9 mouse cellular contexts compared by ENCODE assay signal in the genomic region with DNA sequence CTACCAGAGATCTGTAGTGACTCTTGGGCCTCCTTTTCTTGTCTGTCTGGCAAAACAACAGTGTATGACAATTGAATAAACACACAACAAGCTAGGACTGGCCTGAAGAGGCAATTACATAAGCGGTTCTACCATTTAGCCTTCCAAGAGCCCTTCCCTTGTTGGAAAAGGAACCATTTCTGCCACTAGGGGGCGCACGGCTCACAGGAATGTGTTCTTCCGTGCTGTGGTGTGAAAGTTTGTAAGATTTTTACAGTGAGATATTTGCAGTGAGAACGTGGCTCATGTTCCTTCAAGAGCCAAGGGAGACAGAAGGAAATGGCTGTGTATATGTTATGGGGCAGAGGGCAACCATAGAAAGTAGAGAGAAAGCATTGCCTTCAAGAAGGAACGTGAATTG. TPM values are rescaled to one million over a fixed set of nuclear protein-coding genes. Genes with fewer than 3 reads are reported as not detected.
DNase-seq lines count a peak whose midpoint lies in the region; ATAC-seq and TF ChIP-seq lines count a peak whose summit lies in the region.
"Had no signal": no experiment of that assay in that cellular context is flagged by ENCODE, and none has a peak within 500 bp of the region (broad histone marks: within the 10 kb centered on the region; RNA-seq: fewer than 3 reads in every experiment).

No protein-coding gene starts in this region.

- no peaks in the 10 kb centered on the region for H3K9me3 ChIP-seq in liver, embryonic 11.5 days (ENCODE audit: control insufficient read depth, low read length)
- H3K9me3 ChIP-seq: heart, embryonic 13.5 days had no signal

- H3K4me1 ChIP-seq in liver, embryonic 11.5 days (replicated peaks; ENCODE audit: control insufficient read depth, insufficient read depth, low read length), result 0 out of 2 replicates have a peak, but pooled peaks cover 2% of the 10 kb centered on the region
- H3K4me1 ChIP-seq: heart, embryonic 13.5 days had no signal

- WGBS in liver, embryonic 11.5 days, result 14% methylated on average over 6 of the region's 6 CpGs

- H3K27ac ChIP-seq in liver, embryonic 11.5 days (ENCODE audit: low read depth, low read length), result no peak overlapping the region
- H3K27ac ChIP-seq: heart, embryonic 13.5 days had no signal

- in situ Hi-C loops in Patski (cut with MboI; ENCODE audit: low pct_unique_long_range_greater_than_20kb), result loop anchor here (5.0 kb wide), 1 partner anchor 166 kb away; no protein-coding TSS in a partner anchor

- POLR2A ChIA-PET in Patski (lab: Charles Lee), result no interaction called here

- no peak overlapping the region for H3K4me3 ChIP-seq in liver, embryonic 11.5 days (ENCODE audit: low read depth, low read length)
- H3K4me3 ChIP-seq: heart, embryonic 13.5 days had no signal

- DNase-seq in 3T3-L1 (ENCODE audit: low read depth, low spot score) (peak; percentile 87), Patski (ENCODE audit: low read depth, low spot score) (peak; percentile 6)
- DNase-seq in cerebellum, adult 9-11 months, result peak; percentile 87
- peak; percentile 87 for DNase-seq in gastrocnemius, postnatal 14 days
- DNase-seq in kidney, adult 9 months, result peak; percentile 95
- peak; percentile 87 for DNase-seq in liver, embryonic 11.5 days (ENCODE audit: low spot score)
- DNase-seq in retina, adult 2 months (ENCODE audit: low read depth, low spot score), result peak; percentile 67
- peak; percentile 87 to 99 for DNase-seq in thymus, postnatal 10 days (ENCODE audit: low spot score in 2 of 2)

- no peaks in the 10 kb centered on the region for H3K36me3 ChIP-seq in liver, embryonic 11.5 days (ENCODE audit: control insufficient read depth, insufficient read depth, low read length)
- H3K36me3 ChIP-seq: heart, embryonic 13.5 days had no signal

- ATAC-seq in Patski, result peak; percentile 78
- ATAC-seq in liver, embryonic 11.5 days (replicated peaks; ENCODE audit: low FRiP score), result no peak

- CTCF ChIA-PET in Patski (lab: Charles Lee), result no interaction called here

- intact Hi-C loops in gastrocnemius, postnatal 14 days (cut with DNase I; ENCODE audit: low total_unique reads), result loop anchor here (10.0 kb wide), 1 partner anchor 193 kb away; no protein-coding TSS in a partner anchor

- H3K9ac ChIP-seq in liver, embryonic 11.5 days (ENCODE audit: low read depth, low read length), result no peak overlapping the region
- H3K9ac ChIP-seq: heart, embryonic 13.5 days had no signal

- TF ChIP-seq CTCF in Patski (IDR thresholded peaks at IDR 0.05), result peak; percentile 86

- H3K4me2 ChIP-seq in liver, embryonic 11.5 days, result no peak overlapping the region
- H3K4me2 ChIP-seq: heart, embryonic 13.5 days had no signal

- H3K27me3 ChIP-seq in Patski, result peaks cover 18% of the 10 kb centered on the region
- H3K27me3 ChIP-seq in liver, embryonic 11.5 days (replicated peaks; ENCODE audit: control insufficient read depth, insufficient read depth, low read length), result no peaks in the 10 kb centered on the region; the same call in 1 of the 2 replicates

RNA-seq across cellular contexts. Expression of a gene that starts 17.7 kb away (rescaled TPM):
- polyA plus RNA-seq in Patski (2021), result not detected
- total RNA-seq in gastrocnemius, postnatal 14 days (2021), result not detected
- polyA plus RNA-seq in liver, embryonic 11.5 days (2014; fragmentation: Nextera tagmentation; extraction: Ambion mirVana), result 0.17 TPM in 1 of 2 replicates, not detected in the other

RNA-seq across cellular contexts. Expression of a gene that starts 39.8 kb away (rescaled TPM):
- polyA plus RNA-seq in Patski (2021), result not detected
- total RNA-seq in gastrocnemius, postnatal 14 days (2021), result under 1 TPM in 1 of 2 experiments, not detected in 1; 0.12 TPM
- polyA plus RNA-seq in liver, embryonic 11.5 days (2014; fragmentation: Nextera tagmentation; extraction: Ambion mirVana), result 0.15 TPM in 1 of 2 replicates, not detected in the other
- polyA plus RNA-seq: heart, embryonic 13.5 days had no signal

RNA-seq across cellular contexts. Expression of a gene that starts 47.4 kb away (rescaled TPM):
- not detected for polyA plus RNA-seq in Patski (2021)
- under 1 TPM; 0.64 TPM for total RNA-seq in gastrocnemius, postnatal 14 days (2021)
- polyA plus RNA-seq in liver, embryonic 11.5 days (2014; fragmentation: Nextera tagmentation; extraction: Ambion mirVana), result 5.4 and 6.6 TPM in 2 replicates

Comparison
In these comparisons a context has a peak if more than half of its experiments do, and no peak if none do; other contexts are left out.
1. DNase-seq: peak in every context shown above with its lines; median percentile 95 in kidney, adult 9 months; 93 in thymus, postnatal 10 days; 87 in 3T3-L1; 87 in cerebellum, adult 9-11 months; 87 in gastrocnemius, postnatal 14 days; 87 in liver, embryonic 11.5 days; 67 in retina, adult 2 months; 6 in Patski.